Mouse (Mus musculus): ENCODE measurements around the gene Mgarp. TPM values are rescaled to one million over a fixed set of nuclear protein-coding genes. Genes with fewer than 3 reads are reported as not detected.

The Mgarp gene
- total and polyA plus RNA-seq, 3 experiments = 6.6 to 20.3 (median 14.4) TPM

DNA sequence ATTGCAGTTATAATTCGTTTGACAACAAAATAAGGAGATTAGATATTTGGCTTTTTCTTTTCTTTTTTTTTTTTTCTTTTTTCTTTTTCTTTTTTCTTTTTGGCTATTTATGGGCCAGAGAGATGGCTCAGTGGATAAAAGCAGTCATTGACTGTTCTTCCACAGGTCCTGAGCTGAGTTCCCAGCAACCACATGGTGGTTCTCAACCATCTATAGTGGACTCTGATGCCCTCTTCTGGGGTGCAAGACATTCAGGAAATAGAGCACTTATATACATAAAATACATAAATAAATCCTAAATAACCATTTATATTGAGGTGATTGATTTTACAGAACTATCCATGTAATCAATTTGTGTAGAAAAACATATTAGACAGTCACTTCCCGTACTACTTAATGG lies 20.9 kb upstream of the Mgarp start:
- H3K36me3 ChIP-seq (replicated peaks) = peaks cover 31% of the 10 kb centered on the region
- peaks cover 62% of the 10 kb centered on the region for H3K4me1 ChIP-seq (ENCODE audit: insufficient read depth, low read depth, low read length)
- H3K4me3 ChIP-seq (ENCODE audit: low read depth, low read length) = peak overlapping the region; percentile 97
- no peaks in the 10 kb centered on the region for H3K27me3 ChIP-seq (ENCODE audit: insufficient read depth, low read length)
- H3K9me3 ChIP-seq (replicated peaks) = no peaks in the 10 kb centered on the region
- TF ChIP-seq POLR2AphosphoS5 (IDR thresholded peaks at IDR 0.05; ENCODE audit: insufficient replicate concordance, low read depth, low read length) = no peak
- TF ChIP-seq GATA1 (IDR thresholded peaks at IDR 0.05; ENCODE audit: borderline replicate concordance, low read length) = no peak
- no peak for TF ChIP-seq CTCF (IDR thresholded peaks at IDR 0.05; ENCODE audit: low read depth, low read length)
- TF ChIP-seq TAL1 (conservative IDR thresholded peaks at IDR 0.05; ENCODE audit: low read depth, low read length) = no peak
- TF ChIP-seq GATA2 (IDR thresholded peaks at IDR 0.05; ENCODE audit: borderline replicate concordance, low read depth, low read length) = no peak
- DNase-seq (ENCODE audit: low spot score) (no peak), ATAC-seq (ENCODE audit: extremely low read depth, insufficient number of reproducible peaks, low FRiP score, poor library complexity, severe bottlenecking) (no peak)

DNA sequence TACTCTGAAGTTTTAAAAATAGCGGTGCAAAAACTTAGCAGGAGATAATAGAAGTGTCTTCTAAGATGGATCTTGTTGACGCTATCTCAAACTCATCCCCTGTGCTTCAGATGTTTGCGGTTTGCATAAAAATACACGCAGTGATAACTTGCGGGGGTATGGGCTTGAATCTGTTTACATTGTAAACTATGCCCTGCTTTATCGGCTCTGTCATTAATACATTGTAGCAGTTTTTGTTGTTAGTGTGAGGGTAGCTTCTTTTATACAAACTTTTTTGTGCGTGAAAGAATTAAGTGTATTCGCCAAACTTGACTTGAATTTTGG lies 20.6 kb upstream of the Mgarp start:
- peaks cover 61% of the 10 kb centered on the region for H3K4me1 ChIP-seq (ENCODE audit: insufficient read depth, low read depth, low read length)
- H3K9me3 ChIP-seq (replicated peaks) = no peaks in the 10 kb centered on the region
- no peaks in the 10 kb centered on the region for H3K27me3 ChIP-seq (ENCODE audit: insufficient read depth, low read length)
- peak overlapping the region; percentile 97 for H3K4me3 ChIP-seq (ENCODE audit: low read depth, low read length)
- TF ChIP-seq GATA1 (IDR thresholded peaks at IDR 0.05; ENCODE audit: borderline replicate concordance, low read length) (no peak), POLR2AphosphoS5 (IDR thresholded peaks at IDR 0.05; ENCODE audit: insufficient replicate concordance, low read depth, low read length) (no peak), GATA2 (IDR thresholded peaks at IDR 0.05; ENCODE audit: borderline replicate concordance, low read depth, low read length) (no peak), TAL1 (conservative IDR thresholded peaks at IDR 0.05; ENCODE audit: low read depth, low read length) (no peak), CTCF (IDR thresholded peaks at IDR 0.05; ENCODE audit: low read depth, low read length) (no peak)
- ATAC-seq (ENCODE audit: extremely low read depth, insufficient number of reproducible peaks, low FRiP score, poor library complexity, severe bottlenecking) (no peak), DNase-seq (ENCODE audit: low spot score) (no peak)
- peaks cover 32% of the 10 kb centered on the region for H3K36me3 ChIP-seq (replicated peaks)

DNA sequence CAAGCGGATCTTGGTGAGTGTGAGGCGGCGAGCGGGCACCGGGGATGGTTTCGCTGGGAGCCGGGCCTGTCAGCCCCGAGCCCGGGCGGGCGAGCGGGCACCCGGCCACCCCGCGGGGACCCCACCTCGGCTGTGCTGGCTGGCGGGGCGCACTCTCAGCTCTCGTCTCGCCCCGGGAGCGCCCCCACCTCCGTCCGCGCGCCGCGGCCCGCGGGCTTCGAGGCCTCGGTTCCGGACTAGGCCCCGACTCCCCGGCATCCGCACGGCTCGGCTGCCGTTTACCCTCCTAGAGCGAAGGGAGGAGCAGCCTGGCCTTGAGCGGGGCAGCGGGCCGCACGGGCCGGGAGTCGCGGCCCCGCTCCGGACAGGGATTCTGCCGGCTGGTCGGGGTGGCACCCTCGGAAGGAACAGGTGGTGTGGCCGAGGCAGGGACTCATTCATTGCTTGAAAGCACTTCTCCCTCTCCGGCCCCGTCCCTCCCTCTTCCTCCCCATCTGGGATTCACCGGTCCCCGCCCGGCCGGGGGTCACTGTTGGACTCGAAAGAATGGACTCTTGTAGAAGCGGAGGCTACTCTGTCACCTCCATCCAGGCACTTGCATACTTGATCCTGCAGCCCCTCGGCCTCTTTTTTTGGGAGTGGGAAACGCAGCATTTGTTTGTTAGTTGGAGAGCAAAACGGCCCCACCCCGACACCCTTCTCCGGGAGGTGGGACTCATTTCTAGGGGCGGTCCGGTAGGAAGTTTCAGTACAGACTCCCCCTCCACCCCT lies 20.0 kb upstream of the Mgarp start:
- H3K27me3 ChIP-seq (ENCODE audit: insufficient read depth, low read length) = no peaks in the 10 kb centered on the region
- TF ChIP-seq GATA1 (IDR thresholded peaks at IDR 0.05; ENCODE audit: borderline replicate concordance, low read length) (no peak), POLR2AphosphoS5 (IDR thresholded peaks at IDR 0.05; ENCODE audit: insufficient replicate concordance, low read depth, low read length) (no peak), GATA2 (IDR thresholded peaks at IDR 0.05; ENCODE audit: borderline replicate concordance, low read depth, low read length) (no peak), CTCF (IDR thresholded peaks at IDR 0.05; ENCODE audit: low read depth, low read length) (no peak), TAL1 (conservative IDR thresholded peaks at IDR 0.05; ENCODE audit: low read depth, low read length) (no peak)
- peaks cover 55% of the 10 kb centered on the region for H3K4me1 ChIP-seq (ENCODE audit: insufficient read depth, low read depth, low read length)
- ATAC-seq (ENCODE audit: extremely low read depth, insufficient number of reproducible peaks, low FRiP score, poor library complexity, severe bottlenecking) (no peak), DNase-seq (ENCODE audit: low spot score) (peak; percentile 28)
- H3K36me3 ChIP-seq (replicated peaks) = peaks cover 27% of the 10 kb centered on the region
- H3K9me3 ChIP-seq (replicated peaks) = no peaks in the 10 kb centered on the region
- H3K4me3 ChIP-seq (ENCODE audit: low read depth, low read length) = peak overlapping the region; percentile 97

DNA sequence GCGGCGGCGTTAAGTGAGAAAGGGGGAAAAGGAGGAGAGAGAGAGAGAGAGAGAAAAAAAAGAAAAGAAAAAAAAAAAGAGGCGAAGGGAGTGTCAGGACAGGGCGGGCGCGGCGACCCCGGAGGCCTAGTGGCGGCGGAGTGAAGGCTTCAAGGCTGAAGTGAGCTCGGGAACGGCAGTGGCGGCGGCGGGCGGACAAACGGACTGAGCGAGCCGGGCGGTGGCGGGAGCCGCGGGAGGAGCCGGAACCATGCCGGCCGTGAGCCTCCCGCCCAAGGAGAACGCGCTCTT lies 19.5 kb upstream of the Mgarp start:
- Histone ChIP-seq H3K4me3 (ENCODE audit: low read depth, low read length) (peak overlapping the region; percentile 97), H3K36me3 (replicated peaks) (peaks cover 25% of the 10 kb centered on the region), H3K4me1 (ENCODE audit: insufficient read depth, low read depth, low read length) (peaks cover 52% of the 10 kb centered on the region), H3K27me3 (ENCODE audit: insufficient read depth, low read length) (no peaks in the 10 kb centered on the region), H3K9me3 (replicated peaks) (no peaks in the 10 kb centered on the region)
- no peak for ATAC-seq (ENCODE audit: extremely low read depth, insufficient number of reproducible peaks, low FRiP score, poor library complexity, severe bottlenecking)
- no peak for TF ChIP-seq GATA1 (IDR thresholded peaks at IDR 0.05; ENCODE audit: borderline replicate concordance, low read length)
- no peak for TF ChIP-seq GATA2 (IDR thresholded peaks at IDR 0.05; ENCODE audit: borderline replicate concordance, low read depth, low read length)
- TF ChIP-seq CTCF (IDR thresholded peaks at IDR 0.05; ENCODE audit: low read depth, low read length) = no peak
- no peak for TF ChIP-seq TAL1 (conservative IDR thresholded peaks at IDR 0.05; ENCODE audit: low read depth, low read length)
- no peak for TF ChIP-seq POLR2AphosphoS5 (IDR thresholded peaks at IDR 0.05; ENCODE audit: insufficient replicate concordance, low read depth, low read length)
- DNase-seq (ENCODE audit: low spot score) = no peak

DNA sequence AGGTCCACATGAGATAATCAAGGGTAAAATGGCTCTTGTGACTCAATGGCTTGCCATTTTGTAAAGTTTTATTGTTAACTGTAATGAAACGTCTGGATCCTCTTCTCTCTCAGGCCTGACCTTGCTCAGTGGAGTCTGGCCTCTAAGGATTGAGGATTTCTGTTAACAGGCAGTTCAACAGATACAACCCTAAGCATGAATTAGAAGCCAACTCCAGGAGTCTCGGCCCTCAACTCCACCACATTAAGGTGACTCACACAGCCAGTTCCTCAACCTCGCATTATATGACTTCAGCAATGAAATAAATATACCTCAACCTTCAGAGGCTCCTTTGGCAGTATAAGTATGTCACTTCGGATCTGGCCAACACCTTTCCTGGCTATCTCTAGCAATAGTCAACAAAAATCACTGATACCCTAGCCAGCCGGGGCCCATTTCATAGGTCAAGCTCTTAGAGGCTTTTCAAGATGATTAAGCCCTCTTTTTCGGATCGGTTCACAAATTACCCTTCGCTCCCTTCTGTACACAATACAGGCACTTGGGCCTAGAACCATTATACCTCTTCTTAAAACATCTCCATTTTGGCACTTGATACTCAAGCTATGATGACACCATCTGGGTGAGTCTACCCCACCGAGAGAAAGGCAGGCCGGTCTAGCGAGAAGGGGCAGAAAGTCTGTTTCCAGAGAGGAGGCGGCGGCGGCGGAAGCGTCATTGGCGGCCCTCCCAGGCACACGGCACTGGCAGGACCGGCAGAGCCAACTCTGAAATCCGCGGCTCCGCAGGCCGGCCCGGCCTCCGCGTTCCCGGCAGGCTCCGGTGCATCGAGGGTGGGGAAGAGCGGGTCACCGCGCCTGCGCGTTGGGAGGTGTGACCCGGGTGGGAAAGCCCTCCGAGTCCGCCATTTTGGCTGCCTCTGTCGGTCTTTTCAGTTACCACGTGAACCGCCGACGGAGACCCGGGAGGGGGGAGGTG lies 18.8 kb upstream of the Mgarp start, which contains the start of gene Naa15:
TSS of gene Naa15 (plus strand) at position 51 of the 975 bp plus-strand sequence.
- H3K9me3 ChIP-seq (replicated peaks) = no peaks in the 10 kb centered on the region
- H3K36me3 ChIP-seq (replicated peaks) = peaks cover 23% of the 10 kb centered on the region
- peak within 1 kb of the TSS; percentile 97 for H3K4me3 ChIP-seq (ENCODE audit: low read depth, low read length)
- DNase-seq (ENCODE audit: low spot score) (peak; percentile 95), ATAC-seq (ENCODE audit: extremely low read depth, insufficient number of reproducible peaks, low FRiP score, poor library complexity, severe bottlenecking) (peak; percentile 67)
- TF ChIP-seq CTCF (IDR thresholded peaks at IDR 0.05; ENCODE audit: low read depth, low read length) (no peak), POLR2AphosphoS5 (IDR thresholded peaks at IDR 0.05; ENCODE audit: insufficient replicate concordance, low read depth, low read length) (no peak), GATA2 (IDR thresholded peaks at IDR 0.05; ENCODE audit: borderline replicate concordance, low read depth, low read length) (no peak), TAL1 (conservative IDR thresholded peaks at IDR 0.05; ENCODE audit: low read depth, low read length) (no peak), GATA1 (IDR thresholded peaks at IDR 0.05; ENCODE audit: borderline replicate concordance, low read length) (no peak)
- no peaks in the 10 kb centered on the region for H3K27me3 ChIP-seq (ENCODE audit: insufficient read depth, low read length)
- H3K4me1 ChIP-seq (ENCODE audit: insufficient read depth, low read depth, low read length) = peaks cover 49% of the 10 kb centered on the region

DNA sequence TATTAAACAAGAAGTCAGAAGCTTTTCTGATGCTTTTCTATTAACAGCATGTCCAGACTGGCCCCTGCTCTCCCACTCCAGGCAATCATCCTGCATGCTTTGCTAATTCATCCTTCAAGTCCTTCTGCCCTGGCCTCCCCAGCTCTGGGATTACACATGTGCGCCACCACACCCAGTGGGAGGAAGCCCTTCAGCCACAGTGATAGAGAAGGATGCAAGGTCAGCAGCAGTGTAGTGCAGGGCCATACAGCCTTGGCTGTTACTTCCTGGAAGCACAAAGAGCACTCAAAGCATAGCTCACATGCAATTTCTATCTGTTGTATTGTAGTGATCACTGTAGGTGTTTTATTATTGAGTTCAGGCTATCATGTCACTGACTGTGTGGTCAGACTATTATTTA lies 16.7 kb upstream of the Mgarp start:
- DNase-seq (ENCODE audit: low spot score) (no peak), ATAC-seq (ENCODE audit: extremely low read depth, insufficient number of reproducible peaks, low FRiP score, poor library complexity, severe bottlenecking) (no peak)
- Histone ChIP-seq H3K9me3 (replicated peaks) (no peaks in the 10 kb centered on the region), H3K36me3 (replicated peaks) (peaks cover 12% of the 10 kb centered on the region), H3K4me3 (ENCODE audit: low read depth, low read length) (no peak overlapping the region), H3K4me1 (ENCODE audit: insufficient read depth, low read depth, low read length) (peaks cover 37% of the 10 kb centered on the region), H3K27me3 (ENCODE audit: insufficient read depth, low read length) (no peaks in the 10 kb centered on the region)
- no peak for TF ChIP-seq TAL1 (conservative IDR thresholded peaks at IDR 0.05; ENCODE audit: low read depth, low read length)
- no peak for TF ChIP-seq CTCF (IDR thresholded peaks at IDR 0.05; ENCODE audit: low read depth, low read length)
- TF ChIP-seq GATA2 (IDR thresholded peaks at IDR 0.05; ENCODE audit: borderline replicate concordance, low read depth, low read length) = no peak
- TF ChIP-seq GATA1 (IDR thresholded peaks at IDR 0.05; ENCODE audit: borderline replicate concordance, low read length) = no peak
- no peak for TF ChIP-seq POLR2AphosphoS5 (IDR thresholded peaks at IDR 0.05; ENCODE audit: insufficient replicate concordance, low read depth, low read length)

Data from G1E (cell line).